Mouse (Mus musculus) kidney, adult 2 months (tissue): ENCODE measurements around the gene Ptges3. TPM values are rescaled to one million over a fixed set of nuclear protein-coding genes. Genes with fewer than 3 reads are reported as not detected.

Source experiments
- DNase-seq: peaks from one replicate; pipeline ENCODE4 v3.0.0; 2021
- H3K27ac ChIP-seq: fragments of 200-500 bp; 2 replicates; pipeline ENCODE4 v1.5.1; 2012; ENCODE audit warnings: low read depth, low read length, control low read depth, inconsistent platforms; ENCODE audit not compliant: insufficient read depth
- H3K27me3 ChIP-seq: fragments of 200-500 bp; replicated peaks from 2 replicates; pipeline ENCODE4 v1.6.1; 2012; ENCODE audit warnings: mild to moderate bottlenecking, moderate library complexity, low read length, inconsistent platforms; ENCODE audit not compliant: control insufficient read depth, insufficient read depth
- H3K36me3 ChIP-seq: fragments of 200-500 bp; 2 replicates; pipeline ENCODE4 v1.6.1; 2012; ENCODE audit warnings: mild to moderate bottlenecking, moderate library complexity, low read length, inconsistent platforms; ENCODE audit not compliant: control insufficient read depth, insufficient read depth
- H3K4me1 ChIP-seq: fragments of 200-500 bp; 2 replicates; pipeline ENCODE4 v1.6.1; 2011; ENCODE audit warnings: low read length; ENCODE audit not compliant: control insufficient read depth, insufficient read depth
- H3K4me3 ChIP-seq: fragments of 200-500 bp; 2 replicates; pipeline ENCODE4 v1.5.1; 2011; ENCODE audit warnings: mild to moderate bottlenecking, low read depth, low read length, control low read depth; ENCODE audit not compliant: insufficient read depth
- CTCF ChIP-seq: fragments of 200-500 bp; conservative IDR thresholded peaks from 2 replicates; pipeline ENCODE4 v1.5.1; 2011; ENCODE audit warnings: low read depth, mild to moderate bottlenecking, control low read depth, low read length, moderate library complexity, mixed read lengths; ENCODE audit not compliant: insufficient read depth, insufficient read length
- POLR2A ChIP-seq: fragments of 200-500 bp; IDR thresholded peaks from one replicate; pipeline ENCODE4 v1.6.1; 2011; ENCODE audit warnings: low read depth, low read length, control low read depth
- WGBS: fragments of 180-500 bp; shearing (Covaris S2); methylation state at CpG from one replicate; pipeline ENCODE4 v1.1.7; 2018; 5-methylcytosine and 5-hydroxymethylcytosine counted together
- polyA plus RNA-seq: library from polyadenylated mRNA; depleted of rRNA; stranded (reverse); fragments of >200 nt; gene quantifications from 2 replicates; pipeline ENCODE4 v1.2.3, GENCODE M21; 2012; rRNA removed

Gene Ptges3
- polyA plus RNA-seq, 1 experiment: 28.2 TPM

DNA sequence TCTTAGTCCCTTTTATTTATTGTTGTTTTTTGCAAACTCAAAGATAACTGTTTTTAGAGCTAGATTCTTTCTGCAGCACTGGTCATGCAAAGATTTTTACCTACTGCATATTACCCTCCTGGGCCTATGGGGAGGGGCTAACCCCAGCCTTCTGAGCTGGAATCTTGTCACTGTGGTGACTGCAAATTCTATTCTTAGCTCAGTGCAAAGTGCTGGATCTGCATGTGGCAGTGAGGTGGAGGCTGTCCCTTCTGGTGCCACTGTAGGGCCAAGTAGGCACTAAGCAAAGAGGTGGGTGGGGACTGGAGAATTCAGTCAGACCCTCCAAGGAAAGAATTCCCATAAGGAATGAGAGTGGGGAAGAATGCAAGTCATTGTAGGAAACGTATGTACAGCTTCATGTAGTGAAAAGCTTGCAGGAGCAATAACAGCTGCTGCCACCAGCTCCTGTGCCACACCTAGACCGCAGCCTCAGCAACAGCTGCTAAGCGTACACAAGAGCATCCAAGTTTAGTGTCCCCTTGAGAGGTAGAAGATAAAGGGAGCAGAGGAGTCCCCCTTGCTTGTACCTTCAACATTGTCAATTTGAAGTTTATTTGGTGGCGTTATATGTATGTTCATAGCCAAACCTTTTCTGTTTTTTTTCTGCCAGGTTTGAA lies 51.5 kb downstream of the Ptges3 start:
- Histone ChIP-seq H3K36me3 (peaks cover 9% of the 10 kb centered on the region), H3K27ac (no peak overlapping the region), H3K4me3 (no peak overlapping the region), H3K4me1 (no peaks in the 10 kb centered on the region), H3K27me3 (no peaks in the 10 kb centered on the region)
- DNase-seq: no peak
- TF ChIP-seq POLR2A (no peak), CTCF (no peak)
- 89% methylated on average over 4 of the region's 4 CpGs for WGBS

- peaks cover 9% of the 10 kb centered on the region for H3K36me3 ChIP-seq
- TF ChIP-seq POLR2A (no peak), CTCF (no peak)
- DNase-seq: no peak
- no peak overlapping the region for H3K27ac ChIP-seq
- no peaks in the 10 kb centered on the region for H3K27me3 ChIP-seq
- no peak overlapping the region for H3K4me3 ChIP-seq
- no peaks in the 10 kb centered on the region for H3K4me1 ChIP-seq
Measured at GRCm38 (mm10) chr10:128111227-128111626, 52.5 kb downstream of the Ptges3 start.

GRCm38 (mm10) chr10:128123833-128124232 lies 65.1 kb downstream of the Ptges3 start:
- Histone ChIP-seq H3K27me3 (no peaks in the 10 kb centered on the region), H3K36me3 (peaks cover 10% of the 10 kb centered on the region), H3K27ac (no peak overlapping the region), H3K4me3 (no peak overlapping the region), H3K4me1 (no peaks in the 10 kb centered on the region)
- TF ChIP-seq CTCF (no peak), POLR2A (no peak)
- WGBS: 93% methylated on average over 7 of the region's 7 CpGs
- DNase-seq: no peak

GRCm38 (mm10) chr10:128124831-128125230 lies 66.1 kb downstream of the Ptges3 start:
- H3K27ac ChIP-seq: no peak overlapping the region
- TF ChIP-seq CTCF (no peak), POLR2A (no peak)
- no peaks in the 10 kb centered on the region for H3K4me1 ChIP-seq
- peaks cover 6% of the 10 kb centered on the region for H3K36me3 ChIP-seq
- H3K4me3 ChIP-seq: no peak overlapping the region
- no peaks in the 10 kb centered on the region for H3K27me3 ChIP-seq
- no peak for DNase-seq
- WGBS: 96% methylated on average over 9 of the region's 9 CpGs

DNA sequence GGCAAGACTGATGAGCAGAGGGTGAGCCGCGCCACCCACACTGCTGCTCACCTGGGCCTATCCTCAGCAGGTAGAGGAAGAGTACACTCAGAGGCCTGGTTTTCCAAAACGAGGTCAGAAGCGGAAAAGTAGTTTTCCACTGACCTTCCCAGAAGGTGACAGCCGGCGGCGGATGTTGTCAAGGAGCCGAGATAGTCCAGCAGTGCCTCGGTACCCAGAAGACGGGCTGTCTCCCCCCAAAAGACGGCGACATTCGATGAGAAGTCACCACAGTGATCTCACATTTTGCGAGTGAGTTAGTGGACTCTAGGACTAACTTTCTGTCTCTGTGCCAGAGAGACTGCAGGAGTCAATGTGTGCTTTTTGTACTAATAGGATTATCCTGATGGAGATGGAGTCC lies 67.2 kb downstream of the Ptges3 start:
- no peak for DNase-seq
- H3K4me3 ChIP-seq: no peak overlapping the region
- no peak for TF ChIP-seq CTCF
- TF ChIP-seq POLR2A: no peak
- WGBS: 89% methylated on average over 14 of the region's 14 CpGs
- no peaks in the 10 kb centered on the region for H3K4me1 ChIP-seq
- no peaks in the 10 kb centered on the region for H3K27me3 ChIP-seq
- H3K27ac ChIP-seq: no peak overlapping the region
- H3K36me3 ChIP-seq: peaks cover 6% of the 10 kb centered on the region

Other genes starting within 250 kb of the Ptges3 start
- gene Rdh19, start 209.0 kb upstream of the Ptges3 start, polyA plus RNA-seq: 1.6 and 2.0 TPM in 2 replicates
- gene Rdh16f2, start 192.5 kb upstream of the Ptges3 start, polyA plus RNA-seq: 391 and 483 TPM in 2 replicates
- 0.20 and 0.31 TPM in 2 replicates for gene Rdh7, start 170.1 kb upstream of the Ptges3 start, polyA plus RNA-seq
- gene Sdr9c7, start 160.4 kb upstream of the Ptges3 start, polyA plus RNA-seq: 0.13 TPM in 1 of 2 replicates, not detected in the other
- not detected in 2 replicates for gene Hsd17b6, start 51.3 kb upstream of the Ptges3 start, polyA plus RNA-seq
- 3.4 and 3.6 TPM in 2 replicates for gene Prim1, start 43.8 kb upstream of the Ptges3 start, polyA plus RNA-seq
- 195 and 258 TPM in 2 replicates for gene Naca, start 23.4 kb upstream of the Ptges3 start, polyA plus RNA-seq
- gene Atp5b, start 24.3 kb downstream of the Ptges3 start, polyA plus RNA-seq: 4,550 and 7,521 TPM in 2 replicates
- gene Baz2a, start 32.6 kb downstream of the Ptges3 start, polyA plus RNA-seq: 21.6 and 22.5 TPM in 2 replicates
- gene Rbms2, start 121.3 kb downstream of the Ptges3 start, polyA plus RNA-seq: 69.0 and 70.1 TPM in 2 replicates
- 0.33 and 0.61 TPM in 2 replicates for gene Gls2, start 135.5 kb downstream of the Ptges3 start, polyA plus RNA-seq
- gene Spryd4, start 152.9 kb downstream of the Ptges3 start, polyA plus RNA-seq: 15.5 and 17.3 TPM in 2 replicates
- not detected in 2 replicates for gene Mip, start 166.9 kb downstream of the Ptges3 start, polyA plus RNA-seq
- 2.7 and 3.8 TPM in 2 replicates for gene Timeless, start 173.1 kb downstream of the Ptges3 start, polyA plus RNA-seq
- gene Apon, start 195.1 kb downstream of the Ptges3 start, polyA plus RNA-seq: not detected in 2 replicates
- 0.08 and 0.30 TPM in 2 replicates for gene Apof, start 209.7 kb downstream of the Ptges3 start, polyA plus RNA-seq
- gene Stat2, start 211.6 kb downstream of the Ptges3 start, polyA plus RNA-seq: 18.6 TPM in 2 replicates
- gene Il23a, start 239.8 kb downstream of the Ptges3 start, polyA plus RNA-seq: 0.05 and 0.10 TPM in 2 replicates
- gene Pan2, start 244.4 kb downstream of the Ptges3 start, polyA plus RNA-seq: 18.1 and 21.1 TPM in 2 replicates